Mouse (Mus musculus): ENCODE results near the gene Llgl2.

- TF ChIP-seq CTCF (IDR thresholded peaks at IDR 0.05): no peak
- TF ChIP-seq EP300 (IDR thresholded peaks at IDR 0.05): no peak
Measured at GRCm38 (mm10) chr11:115819915-115820623, 3.8 kb upstream of the Llgl2 start.
